Mouse (Mus musculus): ENCODE measurements around the gene Vcp.
A peak's percentile ranks its signal among the peaks of the same experiment; 100 is the strongest.
"Not testable (repeated sequence)": the region's sequence is repeated elsewhere in the genome, so short reads cannot be mapped to it uniquely, and the experiment has no call there.

Vcp gene

GRCm38 (mm10) chr4:43029121-43029520 is 28.8 kb upstream of the Vcp start:
- DNase-seq (ENCODE audit: low spot score), result no peak

- peak; percentile 97 for DNase-seq (ENCODE audit: low spot score)
These were observed 25.0 kb upstream of the Vcp start, which contains the start of gene Pigo for GRCm38 (mm10) chr4:43025084-43025960. Gene Pigo, minus strand, starts transcription at chr4:43025819.

- no peak for DNase-seq (ENCODE audit: low spot score)
These were observed 24.4 kb upstream of the Vcp start for GRCm38 (mm10) chr4:43024673-43025072.

GRCm38 (mm10) chr4:43021341-43021740 is 21.0 kb upstream of the Vcp start:
- peak; percentile 79 for DNase-seq (ENCODE audit: low spot score)

- DNase-seq (ENCODE audit: low spot score), result no peak
These were observed 20.6 kb upstream of the Vcp start for GRCm38 (mm10) chr4:43020876-43021275.

- no peak for DNase-seq (ENCODE audit: low spot score)
These were observed 19.5 kb upstream of the Vcp start for GRCm38 (mm10) chr4:43019641-43020465.

- DNase-seq (ENCODE audit: low spot score), result no peak
These were observed 18.9 kb upstream of the Vcp start for GRCm38 (mm10) chr4:43019176-43019575.

GRCm38 (mm10) chr4:43018156-43018555 is 17.8 kb upstream of the Vcp start:
- no peak for DNase-seq (ENCODE audit: low spot score)

GRCm38 (mm10) chr4:43012091-43012490 is 11.8 kb upstream of the Vcp start:
- no peak for DNase-seq (ENCODE audit: low spot score)

- peak; percentile 87 for DNase-seq (ENCODE audit: low spot score)
These were observed 10.1 kb upstream of the Vcp start, which contains the start of gene Fancg for GRCm38 (mm10) chr4:43010161-43011038. Gene Fancg, minus strand, starts transcription at chr4:43010506.

- DNase-seq (ENCODE audit: low spot score), result no peak
These were observed 5.5 kb upstream of the Vcp start for GRCm38 (mm10) chr4:43005765-43006164.

GRCm38 (mm10) chr4:43004951-43005350 is 4.6 kb upstream of the Vcp start:
- DNase-seq (ENCODE audit: low spot score), result no peak

GRCm38 (mm10) chr4:43002756-43003439 is 2.6 kb upstream of the Vcp start:
- DNase-seq (ENCODE audit: low spot score), result peak; percentile 75

GRCm38 (mm10) chr4:43001272-43001671 is 965 bp upstream of the Vcp start:
- no peak for DNase-seq (ENCODE audit: low spot score)

GRCm38 (mm10) chr4:42999451-43000140 is 711 bp downstream of the Vcp start:
- DNase-seq (ENCODE audit: low spot score), result peak; percentile 86

- DNase-seq (ENCODE audit: low spot score), result no peak
These were observed 2.3 kb downstream of the Vcp start for GRCm38 (mm10) chr4:42998022-42998421.

GRCm38 (mm10) chr4:42988296-42988695 is 12.0 kb downstream of the Vcp start:
- DNase-seq (ENCODE audit: low spot score), result no peak

GRCm38 (mm10) chr4:42980467-42980866 is 19.8 kb downstream of the Vcp start:
- DNase-seq (ENCODE audit: low spot score), result not testable (repeated sequence)

- DNase-seq (ENCODE audit: low spot score), result no peak
These were observed 22.2 kb downstream of the Vcp start for GRCm38 (mm10) chr4:42978062-42978461.

- no peak for DNase-seq (ENCODE audit: low spot score)
These were observed 26.4 kb downstream of the Vcp start for GRCm38 (mm10) chr4:42973868-42974267.

- no peak for DNase-seq (ENCODE audit: low spot score)
These were observed 27.4 kb downstream of the Vcp start for GRCm38 (mm10) chr4:42972952-42973351.
